Mouse (Mus musculus): ENCODE data around the gene Kcnk3.

DNA sequence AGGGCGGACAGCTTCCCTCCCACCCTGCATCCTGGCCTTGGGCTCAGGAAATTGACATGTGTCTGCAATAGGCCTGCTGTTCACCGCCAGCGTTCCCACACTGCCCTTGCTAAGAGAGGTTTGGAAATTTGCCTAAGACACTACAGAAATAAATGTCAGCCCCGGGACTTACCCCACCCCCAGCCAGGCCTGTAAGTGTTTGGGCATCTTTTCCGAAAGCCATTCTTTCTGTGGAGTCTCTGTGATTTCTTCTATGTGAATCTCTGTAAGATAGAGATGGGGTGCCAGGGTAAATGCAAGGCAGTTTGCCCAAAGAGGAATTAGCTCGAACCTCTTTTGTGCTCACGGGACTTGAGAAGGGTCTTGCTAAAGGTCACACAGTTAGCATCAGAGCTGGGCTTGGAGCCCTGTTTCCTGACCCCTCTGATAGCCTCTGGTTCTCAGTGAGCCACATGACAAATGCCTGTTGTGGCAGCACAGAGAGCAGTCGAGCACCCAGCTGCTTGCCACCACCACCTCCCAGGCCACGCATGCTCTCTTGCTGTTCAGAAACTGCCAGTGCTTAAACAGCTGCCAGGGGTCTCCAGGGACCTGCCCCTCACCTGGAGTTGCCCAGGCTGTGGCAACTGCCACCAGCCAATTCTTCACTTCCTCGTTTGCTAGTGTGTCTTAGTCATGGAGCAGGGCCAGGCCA, 6.0 kb downstream of the Kcnk3 start:
- no peak for TF ChIP-seq TAL1 (IDR thresholded peaks at IDR 0.05; ENCODE audit: low read length)
- no peak for TF ChIP-seq GATA1 (IDR thresholded peaks at IDR 0.05; ENCODE audit: low read length)
